Mouse (Mus musculus) heart, embryonic 10.5 days (tissue): ENCODE data around the gene Rps5. TPM values are rescaled to one million over a fixed set of nuclear protein-coding genes. Genes with fewer than 3 reads are reported as not detected.
"Not testable (repeated sequence)": the region's sequence is repeated elsewhere in the genome, so short reads cannot be mapped to it uniquely, and the experiment has no call there.

Source experiments
- DNase-seq: peaks from one replicate; pipeline ENCODE4 v3.0.0-alpha.2; 2017; ENCODE audit warnings: low spot score
- H3K27ac ChIP-seq: fragments of 300-500 bp; sonication (generic); 2 replicates; pipeline ENCODE4 v1.5.1; 2016; ENCODE audit warnings: mild to moderate bottlenecking
- H3K27me3 ChIP-seq: fragments of 300-500 bp; sonication (generic); 2 replicates; pipeline ENCODE4 v1.6.1; 2016; ENCODE audit warnings: mild to moderate bottlenecking; ENCODE audit not compliant: poor library complexity, insufficient read depth, severe bottlenecking
- H3K36me3 ChIP-seq: fragments of 300-500 bp; sonication (generic); 2 replicates; pipeline ENCODE4 v1.6.1; 2016; ENCODE audit warnings: mild to moderate bottlenecking, moderate library complexity
- H3K4me1 ChIP-seq: fragments of 300-500 bp; sonication (generic); 2 replicates; pipeline ENCODE4 v1.6.1; 2016; ENCODE audit warnings: mild to moderate bottlenecking
- H3K4me3 ChIP-seq: fragments of 300-500 bp; sonication (generic); 2 replicates; pipeline ENCODE4 v1.5.1; 2016; ENCODE audit warnings: mild to moderate bottlenecking, moderate library complexity
- H3K9me3 ChIP-seq: fragments of 300-500 bp; sonication (generic); 2 replicates; pipeline ENCODE4 v1.6.1; 2016; ENCODE audit warnings: mild to moderate bottlenecking, moderate library complexity
- WGBS: fragments of 180-500 bp; shearing (Covaris S2); methylation state at CpG from one replicate; pipeline ENCODE4 v1.1.7; 2016; 5-methylcytosine and 5-hydroxymethylcytosine counted together
- polyA plus RNA-seq: library from polyadenylated mRNA; unstranded; fragments of >200 nt; fragmentation: Nextera tagmentation; extraction: Ambion mirVana; gene quantifications from 2 replicates; pipeline ENCODE4 v1.2.1, GENCODE M21; 2016

The Rps5 gene
- polyA plus RNA-seq, result 662 and 793 TPM in 2 replicates

- under 1% methylated on average over 55 of the region's 55 CpGs for WGBS
- Histone ChIP-seq H3K4me1 (peaks cover 14% of the 10 kb centered on the region; the same call in 1 of the 2 replicates), H3K27ac (peak within 1 kb of the TSS; percentile 96), H3K36me3 (peaks cover 38% of the 10 kb centered on the region), H3K27me3 (no peaks in the 10 kb centered on the region), H3K4me3 (peak within 1 kb of the TSS; percentile 95), H3K9me3 (no peaks in the 10 kb centered on the region)
- peak; percentile 99 for DNase-seq
These were observed at the start of gene Rps5 for GRCm38 (mm10) chr7:12921705-12922465. Rps5 (plus strand) TSS chr7:12922290.

- Histone ChIP-seq H3K36me3 (no peaks in the 10 kb centered on the region), H3K27ac (no peak overlapping the region), H3K4me1 (no peaks in the 10 kb centered on the region), H3K9me3 (peaks cover 4% of the 10 kb centered on the region; the same call in 1 of the 2 replicates), H3K4me3 (no peak overlapping the region), H3K27me3 (no peaks in the 10 kb centered on the region)
- 26% methylated on average over 3 of the region's 3 CpGs for WGBS
- no peak for DNase-seq
These were observed 47.8 kb upstream of the Rps5 start for GRCm38 (mm10) chr7:12874301-12874700.

- H3K27me3 ChIP-seq, result no peaks in the 10 kb centered on the region
- no peaks in the 10 kb centered on the region for H3K9me3 ChIP-seq
- no peak for DNase-seq
- no peak overlapping the region for H3K27ac ChIP-seq
- peaks cover 10% of the 10 kb centered on the region for H3K36me3 ChIP-seq
- peaks cover 8% of the 10 kb centered on the region for H3K4me1 ChIP-seq
- H3K4me3 ChIP-seq, result no peak overlapping the region
These were observed 42.1 kb upstream of the Rps5 start for GRCm38 (mm10) chr7:12880036-12880435.

- not testable (repeated sequence) for DNase-seq, H3K4me1 ChIP-seq, H3K9me3 ChIP-seq, H3K27me3 ChIP-seq
- H3K27ac ChIP-seq, result peak overlapping the region; percentile 90; the same call in 1 of the 2 replicates
- WGBS, result 47% methylated on average over 8 of the region's 8 CpGs
- H3K36me3 ChIP-seq, result peaks cover 14% of the 10 kb centered on the region
- H3K4me3 ChIP-seq, result peak overlapping the region; percentile 85
These were observed 41.6 kb upstream of the Rps5 start for GRCm38 (mm10) chr7:12880497-12880896.

GRCm38 (mm10) chr7:12880911-12881660 is 41.0 kb upstream of the Rps5 start, which contains the start of gene Zfp128:
Zfp128 (plus strand) TSS chr7:12881177.
- Histone ChIP-seq H3K36me3 (peaks cover 20% of the 10 kb centered on the region), H3K27ac (peak within 1 kb of the TSS; percentile 90), H3K9me3 (no peaks in the 10 kb centered on the region), H3K4me3 (peak within 1 kb of the TSS; percentile 85), H3K4me1 (peaks cover 8% of the 10 kb centered on the region), H3K27me3 (no peaks in the 10 kb centered on the region)
- WGBS, result 3% methylated on average over 35 of the region's 35 CpGs
- DNase-seq, result peak; percentile 99

- peaks cover 4% of the 10 kb centered on the region; the same call in 1 of the 2 replicates for H3K4me1 ChIP-seq
- DNase-seq, result no peak
- H3K4me3 ChIP-seq, result no peak overlapping the region
- WGBS, result 89% methylated on average over 12 of the region's 12 CpGs
- no peaks in the 10 kb centered on the region for H3K9me3 ChIP-seq
- no peak overlapping the region for H3K27ac ChIP-seq
- no peaks in the 10 kb centered on the region for H3K27me3 ChIP-seq
- peaks cover 71% of the 10 kb centered on the region for H3K36me3 ChIP-seq
These were observed 35.4 kb upstream of the Rps5 start for GRCm38 (mm10) chr7:12886563-12887266.

GRCm38 (mm10) chr7:12887585-12887984 is 34.5 kb upstream of the Rps5 start:
- Histone ChIP-seq H3K27ac (no peak overlapping the region), H3K4me1 (no peaks in the 10 kb centered on the region), H3K9me3 (no peaks in the 10 kb centered on the region), H3K4me3 (no peak overlapping the region), H3K36me3 (peaks cover 73% of the 10 kb centered on the region), H3K27me3 (no peaks in the 10 kb centered on the region)
- WGBS, result 93% methylated on average over 5 of the region's 5 CpGs
- DNase-seq, result no peak

GRCm38 (mm10) chr7:12890928-12891327 is 31.2 kb upstream of the Rps5 start:
- Histone ChIP-seq H3K4me3 (no peak overlapping the region), H3K9me3 (no peaks in the 10 kb centered on the region), H3K27ac (no peak overlapping the region), H3K27me3 (no peaks in the 10 kb centered on the region), H3K36me3 (peaks cover 55% of the 10 kb centered on the region), H3K4me1 (no peaks in the 10 kb centered on the region)
- 90% methylated on average over 14 of the region's 14 CpGs for WGBS
- DNase-seq, result no peak

GRCm38 (mm10) chr7:12891334-12891733 is 30.8 kb upstream of the Rps5 start:
- Histone ChIP-seq H3K4me3 (no peak overlapping the region), H3K9me3 (no peaks in the 10 kb centered on the region), H3K27ac (no peak overlapping the region), H3K27me3 (no peaks in the 10 kb centered on the region), H3K4me1 (no peaks in the 10 kb centered on the region), H3K36me3 (peaks cover 51% of the 10 kb centered on the region)
- DNase-seq, result no peak
- WGBS, result 83% methylated on average over 1 of the region's 1 CpGs

GRCm38 (mm10) chr7:12897655-12898410 is 24.3 kb upstream of the Rps5 start, which contains the start of gene Zscan22:
Zscan22 (plus strand) TSS chr7:12897815.
- Histone ChIP-seq H3K4me1 (peaks cover 5% of the 10 kb centered on the region; the same call in 1 of the 2 replicates), H3K27ac (peak within 1 kb of the TSS; percentile 88), H3K36me3 (peaks cover 8% of the 10 kb centered on the region; the same call in 1 of the 2 replicates), H3K9me3 (no peaks in the 10 kb centered on the region), H3K27me3 (no peaks in the 10 kb centered on the region), H3K4me3 (peak within 1 kb of the TSS; percentile 78)
- WGBS, result 6% methylated on average over 36 of the region's 36 CpGs
- peak; percentile 99 for DNase-seq

GRCm38 (mm10) chr7:12901517-12901916 is 20.6 kb upstream of the Rps5 start:
- H3K4me3 ChIP-seq, result no peak overlapping the region
- H3K36me3 ChIP-seq, result peaks cover 40% of the 10 kb centered on the region
- WGBS, result 88% methylated on average over 5 of the region's 5 CpGs
- no peaks in the 10 kb centered on the region for H3K27me3 ChIP-seq
- H3K27ac ChIP-seq, result no peak overlapping the region
- no peak for DNase-seq
- no peaks in the 10 kb centered on the region for H3K9me3 ChIP-seq
- peaks cover 5% of the 10 kb centered on the region; the same call in 1 of the 2 replicates for H3K4me1 ChIP-seq

GRCm38 (mm10) chr7:12903623-12904022 is 18.5 kb upstream of the Rps5 start:
- H3K27ac ChIP-seq, result no peak overlapping the region
- H3K9me3 ChIP-seq, result no peaks in the 10 kb centered on the region
- H3K36me3 ChIP-seq, result peaks cover 61% of the 10 kb centered on the region
- 0 out of 2 replicates have a peak, but pooled peaks cover under 1% of the 10 kb centered on the region for H3K4me1 ChIP-seq
- WGBS, result 65% methylated on average over 10 of the region's 10 CpGs
- peak overlapping the region; percentile 32 for H3K4me3 ChIP-seq
- no peaks in the 10 kb centered on the region for H3K27me3 ChIP-seq
- DNase-seq, result no peak
